Mouse (Mus musculus): ENCODE results near the gene Crxos. TPM values are rescaled to one million over a fixed set of nuclear protein-coding genes. Genes with fewer than 3 reads are reported as not detected.

Crxos gene
- total and polyA plus RNA-seq, 3 experiments = 1.1 to 1.5 TPM; not detected in 1

DNA sequence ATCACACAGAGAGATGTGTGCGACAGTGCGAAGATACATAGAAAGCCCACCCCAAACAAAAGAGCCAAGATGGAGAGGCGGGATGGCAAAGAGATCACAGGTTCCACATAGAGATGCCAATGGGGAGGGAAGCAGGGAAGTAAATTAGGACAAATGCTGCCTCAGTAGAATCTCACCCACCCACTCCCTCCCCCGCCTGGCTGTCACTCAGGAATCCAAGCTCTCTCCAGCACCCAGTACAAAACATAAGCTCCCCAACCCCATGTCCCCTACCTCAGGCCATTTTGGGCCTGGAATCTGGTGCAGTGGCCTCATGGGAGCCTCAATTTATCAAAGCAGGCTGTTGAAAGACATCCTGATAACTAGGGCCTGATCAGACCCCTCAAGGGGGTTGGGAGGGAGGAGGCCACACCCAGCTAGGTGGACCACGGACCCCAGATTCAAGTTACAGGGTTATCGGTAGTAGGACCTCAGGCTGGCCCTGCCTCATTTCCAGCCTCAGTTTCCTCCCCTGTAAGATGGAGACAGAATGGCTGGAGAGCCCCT, 38.3 kb downstream of the Crxos start:
- in situ Hi-C loops (cut with MboI; ENCODE audit: low pct_ligation_motif_present, low pct_unique_long_range_greater_than_20kb, low sequenced_read_pairs) = no loop called here
- TF ChIP-seq MEF2A (IDR thresholded peaks at IDR 0.05; ENCODE audit: borderline replicate concordance, low read depth, low read length) = no peak
- no peak for TF ChIP-seq NRF1 (IDR thresholded peaks at IDR 0.05; ENCODE audit: low read depth, low read length)
- no peak for TF ChIP-seq JUN (IDR thresholded peaks at IDR 0.05; ENCODE audit: insufficient read depth, low read depth, low read length)
- no peak for TF ChIP-seq UBTF (IDR thresholded peaks at IDR 0.05; ENCODE audit: low read depth, low read length)
- no peak for TF ChIP-seq SMC3 (IDR thresholded peaks at IDR 0.05; ENCODE audit: low read depth, low read length)
- no peak for TF ChIP-seq POLR2A (IDR thresholded peaks at IDR 0.05; ENCODE audit: low read depth, low read length)
- TF ChIP-seq E2F4 (IDR thresholded peaks at IDR 0.05; ENCODE audit: insufficient replicate concordance, low read depth, low read length) = no peak
- no peak for TF ChIP-seq USF2 (conservative IDR thresholded peaks at IDR 0.05; ENCODE audit: low read depth, low read length)
- no peak for TF ChIP-seq PAX5 (IDR thresholded peaks at IDR 0.05; ENCODE audit: low read length)
- TF ChIP-seq CTCF (conservative IDR thresholded peaks at IDR 0.05 in 1 of 2, IDR thresholded peaks at IDR 0.05 in 1 of 2; ENCODE audit: low read depth in 2 of 2, low read length in 2 of 2) = no peak
- TF ChIP-seq TCF12 (IDR thresholded peaks at IDR 0.05; ENCODE audit: low read depth, low read length) = no peak
- TF ChIP-seq MAZ (IDR thresholded peaks at IDR 0.05; ENCODE audit: low read depth, low read length) = no peak

DNA sequence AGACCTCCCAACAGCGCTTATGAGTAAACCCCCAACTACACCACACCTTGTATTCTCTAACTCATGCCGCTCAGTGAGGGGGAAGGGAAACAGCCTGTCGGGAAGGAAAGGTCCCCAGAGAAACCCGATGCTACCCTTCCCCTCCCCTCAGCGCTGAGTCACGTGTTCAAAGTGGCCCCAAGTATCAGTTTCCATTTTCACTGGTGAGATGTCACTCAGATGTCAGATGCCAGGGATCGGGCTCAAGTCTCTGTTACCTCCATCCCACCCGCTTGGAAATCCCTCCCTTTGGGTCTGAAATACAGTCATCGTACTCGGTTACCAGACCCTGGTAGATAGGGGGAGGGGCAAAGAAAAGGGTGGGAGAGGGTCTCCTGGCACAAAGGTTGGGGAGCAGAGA, 39.4 kb downstream of the Crxos start:
- Histone ChIP-seq H3K79me2 (replicated peaks; ENCODE audit: control insufficient read depth, extremely low read depth, insufficient read depth, poor library complexity, severe bottlenecking) (peaks cover 22% of the 10 kb centered on the region), H3K4me3 (replicated peaks in 1 of 3; ENCODE audit: low read depth in 2 of 3, low read length in 2 of 3, poor library complexity in 1 of 3) (peak overlapping the region; percentile 81 to 84 (median 81)), H3K4me1 (ENCODE audit: control insufficient read depth in 1 of 2, insufficient read depth in 2 of 2) (peaks cover 16 to 26% of the 10 kb centered on the region in 2 experiments), H3K9ac (ENCODE audit: insufficient read depth, low read depth) (peak overlapping the region; percentile 88), H3K27ac (ENCODE audit: insufficient read depth, low read depth) (peak overlapping the region; percentile 69), H3K27me3 (replicated peaks) (peaks cover 11% of the 10 kb centered on the region), H3K9me3 (replicated peaks; ENCODE audit: low read length) (no peaks in the 10 kb centered on the region), H3K36me3 (replicated peaks in 1 of 2; ENCODE audit: control insufficient read depth in 1 of 2, insufficient read depth in 1 of 2, low read length in 1 of 2) (peaks cover 30 to 37% of the 10 kb centered on the region in 2 experiments), H3K4me2 (ENCODE audit: insufficient read depth, low read depth, poor library complexity, severe bottlenecking) (peak overlapping the region; percentile 86; the same call in 1 of the 2 replicates)
- dilution Hi-C loops (cut with MboI; ENCODE audit: extremely low pct_ligation_motif_present, extremely low pct_unique_long_range_greater_than_20kb, low sequenced_read_pairs) (no loop called here), in situ Hi-C loops (cut with MboI; ENCODE audit: low pct_ligation_motif_present, low pct_unique_long_range_greater_than_20kb, low sequenced_read_pairs) (no loop called here)
- DNase-seq (ENCODE audit: extremely low read depth) = peak; percentile 90
- TF ChIP-seq MEF2A (IDR thresholded peaks at IDR 0.05; ENCODE audit: borderline replicate concordance, low read depth, low read length) (peak; percentile 53; the same call in 1 of the 2 replicates), USF2 (conservative IDR thresholded peaks at IDR 0.05; ENCODE audit: low read depth, low read length) (peak; percentile 93), POLR2A (IDR thresholded peaks at IDR 0.05; ENCODE audit: low read depth, low read length) (no peak), RAD21 (IDR thresholded peaks at IDR 0.05; ENCODE audit: low read depth, low read length) (no peak), SIN3A (IDR thresholded peaks at IDR 0.05; ENCODE audit: low read length) (peak; percentile 89), CHD2 (IDR thresholded peaks at IDR 0.05; ENCODE audit: low read length) (peak; percentile 86), EP300 (IDR thresholded peaks at IDR 0.05; ENCODE audit: low read length) (peak; percentile 68), ETS1 (conservative IDR thresholded peaks at IDR 0.05; ENCODE audit: low read depth, low read length) (peak; percentile 86), ZKSCAN1 (IDR thresholded peaks at IDR 0.05; ENCODE audit: borderline replicate concordance, low read depth, low read length) (no peak), TBP (conservative IDR thresholded peaks at IDR 0.05; ENCODE audit: low read depth, low read length) (no peak), BHLHE40 (IDR thresholded peaks at IDR 0.05; ENCODE audit: low read depth, low read length) (peak; percentile 96), IRF4 (IDR thresholded peaks at IDR 0.05; ENCODE audit: low read depth, low read length) (peak; percentile 94), ELF1 (IDR thresholded peaks at IDR 0.05; ENCODE audit: low read depth, low read length) (peak; percentile 4; the same call in 1 of the 2 replicates), GABPA (IDR thresholded peaks at IDR 0.05; ENCODE audit: insufficient replicate concordance, low read depth, low read length) (no peak), MAZ (IDR thresholded peaks at IDR 0.05; ENCODE audit: low read depth, low read length) (peak; percentile 90), E2F4 (IDR thresholded peaks at IDR 0.05; ENCODE audit: insufficient replicate concordance, low read depth, low read length) (no peak), USF1 (IDR thresholded peaks at IDR 0.05; ENCODE audit: low read depth, low read length) (peak; percentile 93), KAT2A (IDR thresholded peaks at IDR 0.05; ENCODE audit: insufficient replicate concordance, low read length) (0 out of 2 replicates have a peak, but pooled peaks have one; percentile 48), PAX5 (IDR thresholded peaks at IDR 0.05; ENCODE audit: low read length) (no peak), MAX (IDR thresholded peaks at IDR 0.05; ENCODE audit: low read length) (peak; percentile 96), MXI1 (IDR thresholded peaks at IDR 0.05; ENCODE audit: low read depth, low read length) (peak; percentile 93)

More for the DNA sequence above, 38.3 kb downstream of the Crxos start:
- peaks cover 11% of the 10 kb centered on the region for H3K27me3 ChIP-seq (replicated peaks)
- peaks cover 22% of the 10 kb centered on the region for H3K79me2 ChIP-seq (replicated peaks; ENCODE audit: control insufficient read depth, extremely low read depth, insufficient read depth, poor library complexity, severe bottlenecking)
- no peak overlapping the region for H3K27ac ChIP-seq (ENCODE audit: insufficient read depth, low read depth)
- H3K36me3 ChIP-seq (replicated peaks in 1 of 2; ENCODE audit: control insufficient read depth in 1 of 2, insufficient read depth in 1 of 2, low read length in 1 of 2) = peaks cover 34 to 46% of the 10 kb centered on the region in 2 experiments
- H3K4me1 ChIP-seq (ENCODE audit: control insufficient read depth in 1 of 2, insufficient read depth in 2 of 2) = peaks cover 16 to 26% of the 10 kb centered on the region in 2 experiments
- no peaks in the 10 kb centered on the region for H3K9me3 ChIP-seq (replicated peaks; ENCODE audit: low read length)
- H3K4me2 ChIP-seq (ENCODE audit: insufficient read depth, low read depth, poor library complexity, severe bottlenecking) = peak overlapping the region; percentile 86
- no peak for DNase-seq (ENCODE audit: extremely low read depth)
- H3K4me3 ChIP-seq (replicated peaks in 1 of 3; ENCODE audit: low read depth in 2 of 3, low read length in 2 of 3, poor library complexity in 1 of 3) = peak overlapping the region; percentile 81 to 84 (median 81)
- H3K9ac ChIP-seq (ENCODE audit: insufficient read depth, low read depth) = peak overlapping the region; percentile 88; the same call in 1 of the 2 replicates
- dilution Hi-C loops (cut with MboI; ENCODE audit: extremely low pct_ligation_motif_present, extremely low pct_unique_long_range_greater_than_20kb, low sequenced_read_pairs) = no loop called here
